Mouse (Mus musculus): Measurements from ENCODE around the gene Nsg1.

GRCm38 (mm10) chr5:38208985-38209384 is 49.3 kb upstream of the Nsg1 start:
- TF ChIP-seq POLR2A (IDR thresholded peaks at IDR 0.05; ENCODE audit: borderline replicate concordance, control insufficient read depth, low read depth, low read length), result no peak
- TF ChIP-seq CTCF (IDR thresholded peaks at IDR 0.05; ENCODE audit: control insufficient read depth, insufficient read depth, low read length), result no peak
